Mouse (Mus musculus): ENCODE data around the gene Camk1d. TPM values are rescaled to one million over a fixed set of nuclear protein-coding genes. Genes with fewer than 3 reads are reported as not detected.
"Not testable (repeated sequence)": the region's sequence is repeated elsewhere in the genome, so short reads cannot be mapped to it uniquely, and the experiment has no call there.

The Camk1d gene
- polyA plus RNA-seq, 1 experiment from 2014 or later: 5.2 TPM

DNA sequence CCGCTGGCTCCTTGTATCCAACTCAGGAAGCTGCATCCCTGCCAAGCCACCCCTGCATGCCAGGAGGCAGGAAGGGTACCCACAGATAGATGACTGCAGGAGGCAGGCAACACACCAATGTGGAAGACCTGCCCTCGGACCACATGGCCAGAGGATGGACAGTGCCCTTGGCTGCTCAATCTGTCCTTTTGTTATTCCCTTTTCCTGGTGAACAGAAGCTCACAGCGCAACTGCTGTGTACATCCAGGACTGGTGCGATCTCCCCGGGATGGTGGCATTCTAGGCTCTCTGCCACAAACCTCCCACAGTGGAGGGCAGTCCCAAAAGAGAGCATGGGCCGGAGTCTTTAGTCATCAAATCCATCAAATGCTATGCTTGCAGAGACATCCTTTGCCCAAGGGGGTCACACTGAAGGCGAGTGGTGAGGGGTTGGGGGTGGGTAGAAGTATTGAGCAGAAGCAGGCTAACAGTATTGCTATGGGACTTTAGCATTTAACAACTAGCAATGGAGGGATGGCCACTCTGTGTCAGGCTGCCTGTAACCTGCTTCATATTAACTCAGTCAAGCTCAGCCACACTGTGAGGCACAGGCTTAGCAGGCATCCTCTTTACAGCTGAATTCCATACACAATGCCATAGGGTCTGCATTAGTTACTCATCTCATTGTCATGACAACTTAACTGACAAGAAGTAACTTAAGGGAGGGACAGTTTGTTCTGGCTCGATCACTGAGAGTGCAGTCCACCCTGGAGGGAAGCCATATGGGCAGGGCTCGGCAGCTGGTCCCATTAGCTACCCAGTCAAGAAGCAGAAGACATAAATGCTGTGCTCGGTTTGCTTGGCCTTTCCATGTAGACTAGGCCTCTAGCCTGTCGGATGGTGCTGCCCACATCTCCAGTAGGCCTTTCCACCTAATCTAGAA is 106.1 kb downstream of the Camk1d start:
- ATAC-seq (ENCODE audit: insufficient number of reproducible peaks, insufficient read depth, low FRiP score, low TSS enrichment, low read depth): peak; percentile 65; the same call in 1 of the 2 replicates
- 70% methylated on average over 11 of the region's 11 CpGs for WGBS

DNA sequence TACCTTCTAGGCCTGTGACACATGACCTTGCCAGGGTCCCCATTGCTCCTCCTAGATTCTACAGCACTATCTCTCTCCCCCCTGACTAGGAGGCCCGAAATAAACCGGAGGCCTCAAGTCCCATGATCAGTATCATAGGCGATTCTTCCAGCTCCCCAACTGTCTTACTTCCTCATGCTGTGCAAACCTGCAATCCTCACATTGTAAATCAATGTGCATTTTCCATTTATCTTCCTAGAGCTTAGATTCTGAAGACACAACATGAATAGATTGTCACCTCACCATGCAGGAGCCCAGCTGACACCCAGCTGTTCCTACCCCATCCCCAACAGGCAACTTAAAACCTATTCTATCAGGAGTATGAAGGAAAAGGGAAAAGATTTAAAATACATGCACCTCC is 108.5 kb downstream of the Camk1d start:
- Histone ChIP-seq H3K4me2 (no peak overlapping the region), H3K4me1 (peaks cover 18% of the 10 kb centered on the region), H3K4me3 (no peak overlapping the region), H3K27ac (no peak overlapping the region), H3K9me3 (no peaks in the 10 kb centered on the region), H3K36me3 (no peaks in the 10 kb centered on the region), H3K27me3 (no peaks in the 10 kb centered on the region), H3K9ac (no peak overlapping the region)
- ATAC-seq (ENCODE audit: insufficient number of reproducible peaks, insufficient read depth, low FRiP score, low TSS enrichment, low read depth): no peak
- 88% methylated on average over 3 of the region's 3 CpGs for WGBS

More for the DNA sequence above, 106.1 kb downstream of the Camk1d start:
- Histone ChIP-seq H3K9ac (no peak overlapping the region), H3K27me3 (no peaks in the 10 kb centered on the region), H3K4me2 (no peak overlapping the region), H3K9me3 (no peaks in the 10 kb centered on the region), H3K36me3 (no peaks in the 10 kb centered on the region), H3K4me1 (peaks cover 18% of the 10 kb centered on the region), H3K27ac (no peak overlapping the region), H3K4me3 (no peak overlapping the region)

DNA sequence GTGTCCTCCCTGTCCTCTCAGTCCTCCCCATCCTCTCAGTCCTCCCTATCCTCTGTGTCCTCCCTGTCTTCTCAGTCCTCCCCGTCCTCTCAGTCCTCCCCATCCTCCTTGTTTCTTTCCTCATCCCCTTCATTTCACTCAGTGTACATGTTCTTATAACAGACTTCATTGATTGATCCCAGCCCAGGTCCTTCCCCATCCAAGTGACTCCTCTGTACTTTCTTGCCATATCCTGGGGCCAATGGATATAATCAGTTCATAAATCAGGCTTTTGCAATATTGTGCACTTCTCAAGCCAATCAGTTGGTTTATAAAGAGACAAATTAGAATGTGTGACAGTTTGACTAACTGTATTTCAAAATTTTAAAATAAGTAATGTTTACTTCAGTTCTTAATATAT is 112.3 kb downstream of the Camk1d start:
- H3K27ac ChIP-seq: no peak overlapping the region
- H3K9ac ChIP-seq: no peak overlapping the region
- H3K9me3 ChIP-seq: no peaks in the 10 kb centered on the region
- H3K27me3 ChIP-seq: no peaks in the 10 kb centered on the region
- no peak overlapping the region for H3K4me3 ChIP-seq
- WGBS: 88% methylated on average over 1 of the region's 1 CpGs
- H3K4me2 ChIP-seq: no peak overlapping the region
- peaks cover 14% of the 10 kb centered on the region for H3K4me1 ChIP-seq
- no peak for ATAC-seq (ENCODE audit: insufficient number of reproducible peaks, insufficient read depth, low FRiP score, low TSS enrichment, low read depth)
- no peaks in the 10 kb centered on the region for H3K36me3 ChIP-seq

DNA sequence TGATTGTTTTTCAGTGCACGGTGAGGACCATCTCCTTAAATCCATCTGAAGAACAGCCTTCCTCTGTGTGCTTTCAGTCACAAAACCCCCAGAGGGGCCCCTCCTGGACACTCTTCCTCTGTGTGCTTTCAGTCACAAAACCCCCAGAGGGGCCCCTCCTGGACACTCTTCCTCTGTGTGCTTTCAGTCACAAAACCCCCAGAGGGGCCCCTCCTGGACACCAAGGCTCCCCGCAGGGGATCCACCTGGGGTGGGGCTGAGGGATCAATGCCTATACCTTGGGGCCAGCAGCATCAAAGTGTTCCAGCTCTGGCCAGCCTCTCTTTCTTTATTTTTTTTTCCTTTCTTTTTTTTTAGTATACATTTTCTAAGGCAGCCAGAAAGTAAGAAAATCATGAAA is 113.1 kb downstream of the Camk1d start:
- not testable (repeated sequence) for H3K27me3 ChIP-seq; ATAC-seq (ENCODE audit: insufficient number of reproducible peaks, insufficient read depth, low FRiP score, low TSS enrichment, low read depth)

DNA sequence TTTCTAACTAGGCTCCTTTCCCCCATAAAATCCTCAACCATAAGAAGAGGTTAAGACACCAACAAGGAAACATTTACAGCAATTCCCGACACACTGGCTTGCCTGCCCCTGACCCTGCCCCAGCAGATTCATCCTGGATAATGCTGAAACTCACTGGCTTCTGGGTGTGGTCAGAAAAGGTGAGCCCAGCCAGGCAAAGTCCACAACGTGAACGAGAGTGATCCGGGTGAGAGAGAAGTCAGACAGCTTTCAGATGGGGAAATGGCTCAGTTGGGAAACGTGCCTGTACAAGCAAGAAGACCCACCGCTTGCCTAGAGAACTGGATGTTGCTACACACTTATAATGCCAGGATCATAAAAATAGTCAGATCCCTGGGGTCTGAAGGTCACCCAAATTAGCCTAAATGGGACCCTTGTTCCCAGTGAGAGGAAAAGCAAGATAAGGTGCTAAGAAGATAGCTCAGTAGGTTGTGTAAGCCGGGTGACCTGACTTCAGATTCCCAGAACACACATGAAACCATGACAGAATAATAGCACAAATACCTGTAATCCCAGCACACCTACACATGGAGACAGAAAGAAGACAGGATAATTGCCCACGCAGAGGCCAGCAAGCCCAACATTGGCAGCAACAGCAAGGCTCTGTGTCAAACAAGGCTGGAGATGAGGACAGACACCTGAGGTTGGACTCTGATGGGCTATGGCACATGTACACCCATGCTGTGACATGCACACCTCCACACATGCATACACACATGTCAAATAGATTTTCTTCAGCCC is 113.9 kb downstream of the Camk1d start:
- Histone ChIP-seq H3K27me3 (no peaks in the 10 kb centered on the region), H3K4me3 (no peak overlapping the region), H3K36me3 (no peaks in the 10 kb centered on the region), H3K9ac (no peak overlapping the region), H3K27ac (no peak overlapping the region), H3K9me3 (no peaks in the 10 kb centered on the region), H3K4me2 (no peak overlapping the region), H3K4me1 (peaks cover 18% of the 10 kb centered on the region)
- 63% methylated on average over 8 of the region's 8 CpGs for WGBS
- no peak for ATAC-seq (ENCODE audit: insufficient number of reproducible peaks, insufficient read depth, low FRiP score, low TSS enrichment, low read depth)

More for the DNA sequence above, 113.1 kb downstream of the Camk1d start:
- H3K36me3 ChIP-seq, H3K9me3 ChIP-seq, H3K4me2 ChIP-seq, H3K27ac ChIP-seq, H3K4me3 ChIP-seq, H3K9ac ChIP-seq: not testable (repeated sequence)
- H3K4me1 ChIP-seq: peaks cover 18% of the 10 kb centered on the region
- WGBS: 5% methylated on average over 2 of the region's 2 CpGs

DNA sequence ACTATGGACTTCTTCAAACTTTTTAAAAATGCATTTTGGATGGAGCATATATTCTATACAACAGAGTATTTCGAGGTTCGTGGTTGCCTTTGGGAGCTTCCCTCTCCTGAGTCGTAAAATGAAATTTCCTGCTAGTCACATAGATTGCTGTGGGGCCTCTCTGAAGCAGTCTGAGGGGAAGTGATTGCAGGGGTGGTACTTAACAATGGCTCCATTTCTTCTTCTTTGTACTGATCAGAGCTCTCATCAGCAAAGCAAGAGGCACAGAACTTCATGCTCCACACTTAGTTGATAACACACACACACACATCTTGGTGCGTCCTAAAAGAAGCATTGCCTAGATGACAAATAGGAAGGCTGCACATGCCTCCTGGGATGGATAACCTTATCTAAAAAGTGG is 114.6 kb downstream of the Camk1d start:
- no peaks in the 10 kb centered on the region for H3K9me3 ChIP-seq
- ATAC-seq (ENCODE audit: insufficient number of reproducible peaks, insufficient read depth, low FRiP score, low TSS enrichment, low read depth): no peak
- H3K4me1 ChIP-seq: peaks cover 18% of the 10 kb centered on the region
- WGBS: 46% methylated on average over 4 of the region's 4 CpGs
- H3K4me3 ChIP-seq: no peak overlapping the region
- no peak overlapping the region for H3K27ac ChIP-seq
- H3K36me3 ChIP-seq: no peaks in the 10 kb centered on the region
- H3K27me3 ChIP-seq: no peaks in the 10 kb centered on the region
- no peak overlapping the region for H3K9ac ChIP-seq
- no peak overlapping the region for H3K4me2 ChIP-seq

DNA sequence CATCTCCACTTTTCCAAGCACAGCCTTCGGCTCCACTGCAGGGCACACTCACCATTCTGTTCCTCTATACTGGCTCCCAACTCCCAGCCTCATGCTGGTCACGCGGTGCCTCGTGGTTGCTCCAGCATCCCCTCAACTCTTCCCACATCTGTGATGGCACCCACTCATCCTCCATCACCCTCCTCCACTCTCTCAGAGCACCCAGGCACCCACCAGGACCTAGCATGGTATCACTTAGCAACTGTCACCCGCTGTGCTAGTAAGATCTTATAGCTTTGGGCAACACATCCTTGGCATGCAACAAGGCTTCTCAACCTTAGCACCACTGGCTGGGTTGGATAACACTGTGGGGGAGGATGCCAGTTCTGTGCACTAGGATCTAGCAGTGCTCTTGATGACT is 115.8 kb downstream of the Camk1d start:
- ATAC-seq (ENCODE audit: insufficient number of reproducible peaks, insufficient read depth, low FRiP score, low TSS enrichment, low read depth): no peak
- Histone ChIP-seq H3K4me2 (no peak overlapping the region), H3K36me3 (no peaks in the 10 kb centered on the region), H3K9me3 (no peaks in the 10 kb centered on the region), H3K4me3 (no peak overlapping the region), H3K9ac (no peak overlapping the region), H3K27ac (no peak overlapping the region), H3K4me1 (peaks cover 18% of the 10 kb centered on the region), H3K27me3 (no peaks in the 10 kb centered on the region)
- 82% methylated on average over 5 of the region's 5 CpGs for WGBS

DNA sequence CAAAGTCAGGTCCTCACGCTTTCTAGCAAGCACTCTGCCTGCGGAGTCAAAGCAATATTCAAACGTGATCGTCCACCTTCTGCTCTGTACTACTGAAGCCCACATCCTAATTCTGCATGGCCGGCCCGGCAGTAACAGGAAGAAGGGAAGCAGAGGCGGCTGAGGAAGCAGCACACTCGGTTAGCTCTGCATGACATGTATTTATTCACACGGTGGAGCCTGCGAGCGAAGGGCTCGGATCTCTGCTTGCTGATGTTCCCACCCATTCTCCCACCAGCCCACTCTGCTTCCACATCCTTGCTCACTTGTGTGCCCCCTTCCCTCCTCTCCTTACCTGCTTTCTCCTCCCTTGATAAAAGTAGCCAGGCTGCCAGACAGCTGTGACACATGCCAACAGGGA is 117.4 kb downstream of the Camk1d start:
- H3K4me1 ChIP-seq: peaks cover 18% of the 10 kb centered on the region
- no peaks in the 10 kb centered on the region for H3K36me3 ChIP-seq
- H3K27me3 ChIP-seq: no peaks in the 10 kb centered on the region
- no peak overlapping the region for H3K27ac ChIP-seq
- H3K9me3 ChIP-seq: no peaks in the 10 kb centered on the region
- WGBS: 32% methylated on average over 12 of the region's 12 CpGs
- ATAC-seq (ENCODE audit: insufficient number of reproducible peaks, insufficient read depth, low FRiP score, low TSS enrichment, low read depth): no peak
- no peak overlapping the region for H3K9ac ChIP-seq
- peak overlapping the region; percentile 18; the same call in 1 of the 2 replicates for H3K4me2 ChIP-seq
- no peak overlapping the region for H3K4me3 ChIP-seq

DNA sequence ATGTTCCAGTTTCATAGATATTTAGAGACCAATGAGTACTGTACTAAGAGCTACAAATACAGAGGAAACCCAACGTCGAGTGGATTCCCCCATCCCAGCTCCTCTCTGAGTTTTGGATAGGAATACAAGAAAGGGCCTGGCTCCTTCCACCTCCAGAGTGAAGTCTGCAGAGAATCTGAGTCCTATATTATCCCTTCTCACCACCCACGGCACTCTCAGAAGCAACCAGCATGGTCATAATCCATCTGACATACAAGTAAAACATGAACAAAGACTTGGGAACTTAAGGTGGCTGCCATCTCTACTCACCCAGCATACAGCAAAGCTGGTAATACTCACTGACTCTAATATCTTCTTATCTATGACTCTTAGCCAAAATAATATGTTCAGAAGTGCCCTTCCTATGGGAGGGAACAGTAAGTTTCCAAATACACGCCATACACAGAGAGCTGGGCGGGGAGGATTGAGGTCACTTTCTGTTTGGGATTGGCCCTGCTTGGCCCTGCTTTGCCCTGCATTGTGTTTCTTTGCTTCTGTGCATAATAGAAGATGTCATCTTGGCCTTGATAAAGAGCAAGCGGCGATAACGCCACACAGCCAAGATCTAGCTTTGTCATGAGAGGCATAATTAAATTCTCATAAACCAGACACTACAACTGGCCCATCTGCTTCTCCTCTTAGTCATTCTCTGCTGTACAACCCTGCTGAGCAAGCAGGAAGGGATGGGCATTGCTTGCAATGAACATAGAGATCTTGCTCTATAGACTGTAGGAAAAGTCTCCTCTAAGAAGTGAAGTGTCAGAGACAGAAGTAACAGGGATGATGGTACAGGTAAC is 118.7 kb downstream of the Camk1d start:
- 93% methylated on average over 8 of the region's 8 CpGs for WGBS

DNA sequence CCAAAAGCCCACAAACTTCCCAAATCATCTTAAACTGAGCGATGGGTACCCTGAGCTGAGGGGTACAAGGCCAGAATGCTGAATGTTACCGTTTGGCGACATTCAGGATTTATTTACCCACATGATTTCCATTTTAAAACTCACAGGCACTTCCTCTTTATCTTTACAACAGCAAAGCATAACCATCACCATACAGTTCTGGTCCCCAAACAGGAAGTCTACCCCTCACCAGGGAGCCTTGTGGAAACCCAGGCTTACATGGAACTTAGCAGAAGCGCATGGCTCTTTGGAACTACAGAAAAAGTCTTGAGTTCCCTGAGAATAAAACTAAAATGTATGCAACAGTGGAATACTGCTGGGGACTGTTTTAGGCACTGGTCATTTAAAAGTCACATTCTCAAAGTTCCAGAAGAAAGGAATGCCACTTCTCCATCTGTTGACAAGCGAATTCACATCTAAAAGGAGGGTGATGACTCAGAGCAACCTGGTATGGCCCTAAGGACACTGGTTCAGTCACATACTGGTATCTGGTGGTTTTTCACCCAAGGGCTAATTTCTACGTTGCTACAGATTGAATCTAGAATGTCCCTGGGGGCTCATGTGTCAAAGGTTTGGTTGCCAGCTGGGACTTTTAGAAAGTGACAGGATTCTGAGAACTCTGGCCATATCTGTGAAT is 121.7 kb downstream of the Camk1d start:
- H3K36me3 ChIP-seq: no peaks in the 10 kb centered on the region
- H3K4me1 ChIP-seq: peaks cover 7% of the 10 kb centered on the region
- no peak overlapping the region for H3K27ac ChIP-seq
- no peaks in the 10 kb centered on the region for H3K27me3 ChIP-seq
- no peak overlapping the region for H3K9ac ChIP-seq
- WGBS: 74% methylated on average over 6 of the region's 6 CpGs
- no peaks in the 10 kb centered on the region for H3K9me3 ChIP-seq
- ATAC-seq (ENCODE audit: insufficient number of reproducible peaks, insufficient read depth, low FRiP score, low TSS enrichment, low read depth): no peak
- H3K4me2 ChIP-seq: no peak overlapping the region
- no peak overlapping the region for H3K4me3 ChIP-seq

More for the DNA sequence above, 118.7 kb downstream of the Camk1d start:
- Histone ChIP-seq H3K27me3 (no peaks in the 10 kb centered on the region), H3K4me3 (no peak overlapping the region), H3K4me2 (no peak overlapping the region), H3K9ac (no peak overlapping the region), H3K36me3 (no peaks in the 10 kb centered on the region), H3K27ac (no peak overlapping the region), H3K4me1 (peaks cover 11% of the 10 kb centered on the region; the same call in 1 of the 2 replicates), H3K9me3 (no peaks in the 10 kb centered on the region)
- ATAC-seq (ENCODE audit: insufficient number of reproducible peaks, insufficient read depth, low FRiP score, low TSS enrichment, low read depth): no peak

DNA sequence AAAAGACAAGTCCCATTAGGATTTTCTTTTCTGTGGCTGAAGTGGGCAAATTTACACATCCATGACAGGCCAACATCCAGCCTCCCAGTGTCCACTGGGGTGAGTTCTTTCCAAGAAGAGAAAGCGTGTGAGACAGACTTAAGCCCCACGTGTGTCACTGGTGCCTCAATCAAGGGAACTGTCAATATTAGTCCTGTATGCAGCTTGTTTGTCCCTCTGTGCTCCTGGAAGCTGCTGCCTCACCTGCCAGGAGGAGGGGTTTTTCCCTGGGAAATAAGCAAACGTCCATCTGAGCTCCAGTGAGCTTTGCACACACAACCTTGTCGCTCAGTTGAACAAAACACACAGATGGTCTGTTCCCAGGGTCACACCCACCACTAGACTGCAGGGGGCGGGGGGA is 124.2 kb downstream of the Camk1d start:
- H3K4me3 ChIP-seq: no peak overlapping the region
- ATAC-seq (ENCODE audit: insufficient number of reproducible peaks, insufficient read depth, low FRiP score, low TSS enrichment, low read depth): no peak
- no peaks in the 10 kb centered on the region; the same call in 1 of the 2 replicates for H3K4me1 ChIP-seq
- no peaks in the 10 kb centered on the region for H3K9me3 ChIP-seq
- no peaks in the 10 kb centered on the region for H3K36me3 ChIP-seq
- H3K9ac ChIP-seq: no peak overlapping the region
- 72% methylated on average over 5 of the region's 5 CpGs for WGBS
- no peak overlapping the region for H3K27ac ChIP-seq
- no peak overlapping the region for H3K4me2 ChIP-seq
- H3K27me3 ChIP-seq: no peaks in the 10 kb centered on the region
